Mouse (Mus musculus) CD4-positive helper T cell, adult 2 months (primary cell): Measurements from ENCODE around the gene Cltc.
"Not testable (repeated sequence)": the region's sequence is repeated elsewhere in the genome, so short reads cannot be mapped to it uniquely, and the experiment has no call there.

ENCODE experiments used
- DNase-seq: peaks from one replicate; pipeline ENCODE4 v3.0.0-alpha.2; 2012; ENCODE audit warnings: low read depth, missing footprints, low spot score

Cltc gene

GRCm38 (mm10) chr11:86738956-86739355 lies 18.4 kb downstream of the Cltc start:
- DNase-seq: no peak

- DNase-seq: not testable (repeated sequence)
These were observed 19.1 kb downstream of the Cltc start for GRCm38 (mm10) chr11:86738308-86738707.

GRCm38 (mm10) chr11:86737301-86738000 lies 19.9 kb downstream of the Cltc start:
- DNase-seq: no peak

GRCm38 (mm10) chr11:86734993-86735392 lies 22.4 kb downstream of the Cltc start:
- DNase-seq: no peak

- no peak for DNase-seq
These were observed 23.0 kb downstream of the Cltc start for GRCm38 (mm10) chr11:86734241-86734939.

- DNase-seq: no peak
These were observed 25.9 kb downstream of the Cltc start for GRCm38 (mm10) chr11:86731443-86731842.

GRCm38 (mm10) chr11:86725607-86726006 lies 31.8 kb downstream of the Cltc start:
- no peak for DNase-seq

GRCm38 (mm10) chr11:86724982-86725381 lies 32.4 kb downstream of the Cltc start:
- DNase-seq: no peak

- no peak for DNase-seq
These were observed 33.4 kb downstream of the Cltc start for GRCm38 (mm10) chr11:86724004-86724403.

- DNase-seq: no peak
These were observed 38.0 kb downstream of the Cltc start for GRCm38 (mm10) chr11:86719390-86719789.

GRCm38 (mm10) chr11:86718369-86718768 lies 39.0 kb downstream of the Cltc start:
- no peak for DNase-seq

GRCm38 (mm10) chr11:86717306-86718065 lies 39.9 kb downstream of the Cltc start:
- DNase-seq: no peak

GRCm38 (mm10) chr11:86714606-86715005 lies 42.8 kb downstream of the Cltc start:
- no peak for DNase-seq

- no peak for DNase-seq
These were observed 56.2 kb downstream of the Cltc start for GRCm38 (mm10) chr11:86701151-86701550.

- DNase-seq: no peak
These were observed 61.9 kb downstream of the Cltc start for GRCm38 (mm10) chr11:86695461-86695860.

GRCm38 (mm10) chr11:86692546-86692945 lies 64.8 kb downstream of the Cltc start:
- DNase-seq: no peak

GRCm38 (mm10) chr11:86691956-86692355 lies 65.4 kb downstream of the Cltc start:
- DNase-seq: no peak

GRCm38 (mm10) chr11:86691482-86691881 lies 65.9 kb downstream of the Cltc start:
- DNase-seq: no peak

- no peak for DNase-seq
These were observed 67.0 kb downstream of the Cltc start for GRCm38 (mm10) chr11:86690383-86690782.

GRCm38 (mm10) chr11:86685366-86685765 lies 72.0 kb downstream of the Cltc start:
- no peak for DNase-seq

GRCm38 (mm10) chr11:86684126-86685012 lies 73.0 kb downstream of the Cltc start:
- no peak for DNase-seq
